Mouse (Mus musculus) CH12.LX (cell line): ENCODE results near the gene Vmn2r56.

Experiments used
- CTCF ChIP-seq, 2 experiments: IDR thresholded peaks in 1 of 2; conservative IDR thresholded peaks in 1 of 2; 2 replicates each; pipeline ENCODE4 v1.5.1; 2011 to 2012; ENCODE audit warnings: low read depth in 2 of 2, low read length in 2 of 2, improper control_type of control experiment in 1 of 2, inconsistent platforms in 1 of 2, mild to moderate bottlenecking in 1 of 2, moderate library complexity in 1 of 2
- MAX ChIP-seq: IDR thresholded peaks from 2 replicates; pipeline ENCODE4 v1.6.1; 2011; ENCODE audit warnings: low read length, improper control_type of control experiment

- no peak for TF ChIP-seq MAX
- no peak for TF ChIP-seq CTCF (conservative IDR thresholded peaks at IDR 0.05 in 1 of 2, IDR thresholded peaks at IDR 0.05 in 1 of 2; ENCODE audit: low read depth in 2 of 2, low read length in 2 of 2)
Measured at GRCm38 (mm10) chr7:12734904-12735303, at the start of gene Vmn2r56.
